Mouse (Mus musculus) testis, adult 2 months (tissue): ENCODE measurements around the gene Ociad1.

Experiments used
- CTCF ChIP-seq: fragments of 200-500 bp; IDR thresholded peaks from 2 replicates; pipeline ENCODE4 v1.5.1; 2012; ENCODE audit warnings: low read depth, mild to moderate bottlenecking, inconsistent platforms, low read length, moderate library complexity; ENCODE audit not compliant: control insufficient read depth, insufficient read depth, insufficient replicate concordance
- POLR2A ChIP-seq: fragments of 200-500 bp; IDR thresholded peaks from 2 replicates; pipeline ENCODE4 v1.6.1; 2012; ENCODE audit warnings: low read depth, mild to moderate bottlenecking, inconsistent platforms, low read length, moderate library complexity; ENCODE audit not compliant: control insufficient read depth

- no peak for TF ChIP-seq CTCF
- no peak for TF ChIP-seq POLR2A
Measured at GRCm38 (mm10) chr5:73309496-73309895, 16.9 kb downstream of the Ociad1 start.
